ENCODE assay signal across 8 mouse cellular contexts in genomic region chr3:84155146-84155545, GRCm38 (mm10). TPM values are rescaled to one million over a fixed set of nuclear protein-coding genes. Genes with fewer than 3 reads are reported as not detected.
DNase-seq lines count a peak whose midpoint lies in the region; ATAC-seq and TF ChIP-seq lines count a peak whose summit lies in the region.

No protein-coding gene starts in this region.

- in situ Hi-C loops in ES-E14 (cut with MboI; ENCODE audit: low sequenced_read_pairs in 2 of 2, unreplicated experiment in 2 of 2) = no loop called here

- H3K79me2 ChIP-seq in macrophage (ENCODE audit: inconsistent target) = no peaks in the 10 kb centered on the region

- H3K4me1 ChIP-seq in heart, embryonic 14.5 days (ENCODE audit: control insufficient read depth in 2 of 2, insufficient read depth in 2 of 2, low read length in 2 of 2) = peaks cover 0 to 3% of the 10 kb centered on the region in 2 experiments; a peak in 1 of 4 replicates
- H3K4me1 ChIP-seq in ES-E14 (ENCODE audit: control insufficient read depth in 2 of 2, insufficient read depth in 2 of 2, low read length in 2 of 2, poor library complexity in 1 of 2) = peaks cover 2 to 3% of the 10 kb centered on the region in 2 experiments; a peak in 1 of 4 replicates
- peaks cover 8% of the 10 kb centered on the region; the same call in 1 of the 2 replicates for H3K4me1 ChIP-seq in forebrain, embryonic 16.5 days (replicated peaks; ENCODE audit: control insufficient read depth, insufficient read depth, low read length)

- ATAC-seq in heart, embryonic 14.5 days (ENCODE audit: insufficient number of reproducible peaks, insufficient read depth, low FRiP score, low read depth) = peak; percentile 10; the same call in 1 of the 2 replicates
- ATAC-seq in forebrain, embryonic 16.5 days = no peak; the same call in none of the 2 replicates
- ATAC-seq in monocyte, adult 5-6 weeks (replicated peaks; ENCODE audit: insufficient number of reproducible peaks, low FRiP score, low TSS enrichment, poor library complexity, severe bottlenecking) = no peak

- H3K4me3 ChIP-seq in heart, embryonic 14.5 days (ENCODE audit: control insufficient read depth in 1 of 2, insufficient read depth in 1 of 2, low read depth in 1 of 2, low read length in 2 of 2) = peak overlapping the region; percentile 50 to 61
- H3K4me3 ChIP-seq in ES-E14 (ENCODE audit: insufficient read depth in 1 of 2, low read depth in 1 of 2, low read length in 2 of 2, poor library complexity in 1 of 2, severe bottlenecking in 1 of 2) (peak overlapping the region; percentile 74 to 94), macrophage (ENCODE audit: inconsistent target) (peak overlapping the region; percentile 17; the same call in 1 of the 2 replicates)
- H3K4me3 ChIP-seq in forebrain, embryonic 16.5 days (replicated peaks; ENCODE audit: low read length) = peak overlapping the region; percentile 58

- H3K9me3 ChIP-seq in heart, embryonic 14.5 days (ENCODE audit: control insufficient read depth, low read length) = no peaks in the 10 kb centered on the region
- no peaks in the 10 kb centered on the region for H3K9me3 ChIP-seq in ES-E14 (ENCODE audit: control insufficient read depth, insufficient read depth, low read depth, low read length)
- H3K9me3 ChIP-seq in forebrain, embryonic 16.5 days (ENCODE audit: control insufficient read depth, low read length) = no peaks in the 10 kb centered on the region

- H3K27ac ChIP-seq in heart, embryonic 14.5 days (replicated peaks in 1 of 2; ENCODE audit: control insufficient read depth in 1 of 2, insufficient read depth in 1 of 2, low read depth in 2 of 2, low read length in 2 of 2) = no peak overlapping the region
- H3K27ac ChIP-seq in ES-E14 (ENCODE audit: insufficient read depth, low read depth, low read length, poor library complexity, severe bottlenecking) (peak overlapping the region; percentile 89), macrophage (no peak overlapping the region)
- H3K27ac ChIP-seq in forebrain, embryonic 16.5 days (ENCODE audit: low read length) = no peak overlapping the region; the same call in none of the 2 replicates

- WGBS in heart, embryonic 14.5 days = under 1% methylated on average over 26 of the region's 27 CpGs
- under 1% methylated on average over 26 of the region's 27 CpGs for WGBS in forebrain, embryonic 16.5 days
- 3% methylated on average over 22 of the region's 27 CpGs for WGBS in macrophage (ENCODE audit: missing documents)

- 0 out of 2 replicates have a peak, but pooled peaks cover 5% of the 10 kb centered on the region for H3K36me3 ChIP-seq in heart, embryonic 14.5 days (ENCODE audit: control insufficient read depth, insufficient read depth, low read length)
- H3K36me3 ChIP-seq in ES-E14 (ENCODE audit: control insufficient read depth, insufficient read depth, low read length, poor library complexity, severe bottlenecking) (no peaks in the 10 kb centered on the region), macrophage (ENCODE audit: inconsistent target) (no peaks in the 10 kb centered on the region)
- H3K36me3 ChIP-seq in forebrain, embryonic 16.5 days (ENCODE audit: control insufficient read depth, insufficient read depth) = peaks cover 11% of the 10 kb centered on the region

- H3K27me3 ChIP-seq in heart, embryonic 14.5 days (ENCODE audit: control insufficient read depth, insufficient read depth, low read length) = no peaks in the 10 kb centered on the region
- no peaks in the 10 kb centered on the region for H3K27me3 ChIP-seq in forebrain, embryonic 16.5 days (replicated peaks; ENCODE audit: control insufficient read depth, insufficient read depth, low read length)

- H3K4me2 ChIP-seq in heart, embryonic 14.5 days (ENCODE audit: low read length) = peak overlapping the region; percentile 100
- H3K4me2 ChIP-seq in forebrain, embryonic 16.5 days (ENCODE audit: low read length) = peak overlapping the region; percentile 97

- peak overlapping the region; percentile 78 for H3K9ac ChIP-seq in heart, embryonic 14.5 days (ENCODE audit: low read length)
- H3K9ac ChIP-seq in ES-E14 (ENCODE audit: insufficient read depth, low read depth, low read length, poor library complexity, severe bottlenecking) = peak overlapping the region; percentile 96
- peak overlapping the region; percentile 64 for H3K9ac ChIP-seq in forebrain, embryonic 16.5 days (replicated peaks; ENCODE audit: low read depth, low read length)

- no peak for DNase-seq in heart, adult 8-10 months (ENCODE audit: low spot score)
- peak; percentile 37 for DNase-seq in ES-E14 (ENCODE audit: low read depth, low spot score)
- no peak for DNase-seq in adrenal gland, adult 8-10 months
- DNase-seq in retina, postnatal 1 day = no peak

TF ChIP-seq in ES-E14, 5 proteins besides CTCF, POLR2A, EP300 and RAD21:
- no peak for TF ChIP-seq MAFK (IDR thresholded peaks at IDR 0.05; ENCODE audit: insufficient read depth, low read depth, low read length)
- no peak for TF ChIP-seq CHD2 (IDR thresholded peaks at IDR 0.05; ENCODE audit: low read depth, low read length)
- TF ChIP-seq ZNF384 (IDR thresholded peaks at IDR 0.05; ENCODE audit: low read depth, low read length) = no peak
- no peak for TF ChIP-seq HCFC1 (IDR thresholded peaks at IDR 0.05; ENCODE audit: borderline replicate concordance, insufficient read depth, low read length)
- TF ChIP-seq ZC3H11A (IDR thresholded peaks at IDR 0.05; ENCODE audit: borderline replicate concordance, low read depth, low read length) = no peak

RNA-seq across cellular contexts. Expression of gene Mnd1, which starts 0.4 kb away (rescaled TPM):
- 10.2 and 10.7 TPM in 2 replicates for polyA plus RNA-seq in heart, embryonic 14.5 days (2014; fragmentation: Nextera tagmentation; extraction: Ambion mirVana)
- 1 to 10 TPM; 1.9 to 3.4 (median 2.3) TPM for total RNA-seq in heart, adult 8-10 months (2022)
- 28.1 and 31.9 TPM in 2 replicates for total RNA-seq in ES-E14 (2012; rRNA removed)
- 2.7 and 3.2 TPM in 2 replicates for polyA plus RNA-seq in forebrain, embryonic 16.5 days (2015; fragmentation: Nextera tagmentation; extraction: Ambion mirVana)
- total RNA-seq in macrophage (2018; cell fraction: chromatin; rRNA removed) = 1 to 10 TPM in 8 of 26 experiments, under 1 TPM in 2, not detected in 16; 0.79 to 2.9 (median 1.6) TPM
- under 1 TPM in 22 of 26 experiments, not detected in 4; 0.18 to 0.71 (median 0.48) TPM for total RNA-seq in macrophage (2018; cell fraction: cytosol; rRNA removed)
- 1 to 10 TPM in 4 of 26 experiments, under 1 TPM in 7, not detected in 15; 0.67 to 6.1 (median 0.94) TPM for total RNA-seq in macrophage (2018; cell fraction: nucleus; rRNA removed)
- 0.39 to 1.7 TPM (median 0.92 TPM) in 3 replicates for polyA plus RNA-seq in macrophage (2018)
- total RNA-seq in adrenal gland, adult 8-10 months (2022) = 1 to 10 TPM; 8.0 to 9.1 (median 8.6) TPM
- total RNA-seq in monocyte, adult 5-6 weeks (2017) = 5.8 TPM in 1 of 3 replicates, not detected in the others

RNA-seq across cellular contexts. Expression of gene Gm6525, which starts 18.8 kb away (rescaled TPM):
- 0.32 and 0.39 TPM in 2 replicates for polyA plus RNA-seq in heart, embryonic 14.5 days (2014; fragmentation: Nextera tagmentation; extraction: Ambion mirVana)
- not detected for total RNA-seq in heart, adult 8-10 months (2022)
- total RNA-seq in ES-E14 (2012; rRNA removed) = 0.27 and 0.48 TPM in 2 replicates
- polyA plus RNA-seq in forebrain, embryonic 16.5 days (2015; fragmentation: Nextera tagmentation; extraction: Ambion mirVana) = 3.0 and 3.1 TPM in 2 replicates
- not detected for total RNA-seq in macrophage (2018; cell fraction: chromatin; rRNA removed)
- total RNA-seq in macrophage (2018; cell fraction: cytosol; rRNA removed) = not detected
- not detected for total RNA-seq in macrophage (2018; cell fraction: nucleus; rRNA removed)
- polyA plus RNA-seq in macrophage (2018) = not detected in 3 replicates
- total RNA-seq in adrenal gland, adult 8-10 months (2022) = not detected
- total RNA-seq in monocyte, adult 5-6 weeks (2017) = not detected in 3 replicates

Comparison
In these comparisons a context has a peak if more than half of its experiments do, and no peak if none do; other contexts are left out.
1. H3K4me3 ChIP-seq: peak in every context shown above with its lines; median percentile 84 in ES-E14; 58 in forebrain, embryonic 16.5 days; 56 in heart, embryonic 14.5 days; 17 in macrophage.